In the genomic region with DNA sequence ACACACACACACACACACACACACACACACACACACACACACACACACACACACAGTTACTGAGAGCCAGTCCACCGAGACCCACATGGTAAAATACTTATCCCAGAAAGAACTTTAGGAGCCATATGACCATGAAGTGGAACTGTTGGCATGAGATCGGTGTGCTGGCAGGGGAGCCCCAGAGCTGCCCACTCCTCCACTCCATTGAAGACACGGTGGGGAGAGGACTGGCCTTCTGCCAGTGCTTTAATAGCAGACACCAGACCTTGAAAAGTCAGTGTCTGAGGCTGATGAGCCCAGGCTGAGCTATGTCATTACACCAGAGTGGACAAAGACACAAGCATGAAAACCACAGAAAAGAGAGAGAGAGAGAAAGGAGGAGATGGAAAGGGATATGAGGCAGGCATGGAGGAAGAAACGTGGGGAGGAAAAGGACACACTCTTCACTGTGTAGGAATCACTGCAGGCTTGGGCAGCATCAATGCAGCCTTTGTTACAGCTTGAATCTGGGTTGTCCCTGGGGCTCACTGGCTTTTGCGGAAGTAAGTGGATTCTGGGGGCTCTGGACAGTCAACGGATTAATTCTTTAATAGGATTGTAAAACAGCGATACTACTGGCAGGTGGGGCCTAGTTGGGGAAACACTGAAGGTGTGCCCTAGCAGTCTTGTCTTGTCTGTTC, we compare ENCODE assay signal across 20 mouse cellular contexts.
DNase-seq lines count a peak whose midpoint lies in the region; ATAC-seq lines count a peak whose summit lies in the region.
"Had no signal": no experiment of that assay in that cellular context is flagged by ENCODE, and none has a peak within 500 bp of the region (broad histone marks: within the 10 kb centered on the region; RNA-seq: fewer than 3 reads in every experiment).

No protein-coding gene starts in this region.

- H3K9me3 ChIP-seq in hindbrain, embryonic 15.5 days = no peaks in the 10 kb centered on the region
- no peaks in the 10 kb centered on the region for H3K9me3 ChIP-seq in hindbrain, embryonic 11.5 days (ENCODE audit: control insufficient read depth, low read length)
- no peaks in the 10 kb centered on the region for H3K9me3 ChIP-seq in midbrain, embryonic 14.5 days (ENCODE audit: control insufficient read depth, low read length)
- no peaks in the 10 kb centered on the region for H3K9me3 ChIP-seq in midbrain, embryonic 16.5 days (replicated peaks; ENCODE audit: control insufficient read depth, low read length, poor library complexity, severe bottlenecking)
- no peaks in the 10 kb centered on the region for H3K9me3 ChIP-seq in neural tube, embryonic 14.5 days (ENCODE audit: control insufficient read depth, low read length)

- 54% methylated on average over 7 of the region's 7 CpGs for WGBS in hindbrain, embryonic 15.5 days
- 85% methylated on average over 7 of the region's 7 CpGs for WGBS in hindbrain, embryonic 11.5 days
- 68% methylated on average over 7 of the region's 7 CpGs for WGBS in midbrain, embryonic 14.5 days
- 63% methylated on average over 7 of the region's 7 CpGs for WGBS in midbrain, embryonic 16.5 days
- 60% methylated on average over 7 of the region's 7 CpGs for WGBS in neural tube, embryonic 14.5 days

- no peak overlapping the region for H3K4me3 ChIP-seq in hindbrain, embryonic 15.5 days
- no peak overlapping the region for H3K4me3 ChIP-seq in hindbrain, embryonic 11.5 days (ENCODE audit: low read depth, low read length)
- no peak overlapping the region for H3K4me3 ChIP-seq in midbrain, embryonic 14.5 days (replicated peaks; ENCODE audit: low read depth, low read length)
- no peak overlapping the region for H3K4me3 ChIP-seq in midbrain, embryonic 16.5 days (ENCODE audit: low read depth, low read length)
- no peak overlapping the region for H3K4me3 ChIP-seq in neural tube, embryonic 14.5 days (ENCODE audit: low read depth, low read length)
- H3K4me3 ChIP-seq: midbrain, embryonic 12.5 days had no signal

- no peak overlapping the region for H3K27ac ChIP-seq in hindbrain, embryonic 15.5 days (replicated peaks)
- H3K27ac ChIP-seq in hindbrain, embryonic 11.5 days (ENCODE audit: low read depth, low read length) = no peak overlapping the region
- no peak overlapping the region for H3K27ac ChIP-seq in midbrain, embryonic 14.5 days (replicated peaks; ENCODE audit: low read depth, low read length)
- H3K27ac ChIP-seq in midbrain, embryonic 16.5 days (ENCODE audit: low read length) = no peak overlapping the region
- H3K27ac ChIP-seq in neural tube, embryonic 14.5 days (ENCODE audit: low read depth, low read length) = peak overlapping the region; percentile 52
- H3K27ac ChIP-seq: midbrain, embryonic 12.5 days had no signal

- H3K4me2 ChIP-seq in hindbrain, embryonic 15.5 days = no peak overlapping the region
- H3K4me2 ChIP-seq in hindbrain, embryonic 11.5 days (replicated peaks; ENCODE audit: low read depth, low read length) = no peak overlapping the region
- H3K4me2 ChIP-seq in midbrain, embryonic 14.5 days (ENCODE audit: low read length) = no peak overlapping the region
- H3K4me2 ChIP-seq in midbrain, embryonic 16.5 days (ENCODE audit: low read length) = no peak overlapping the region
- no peak overlapping the region for H3K4me2 ChIP-seq in neural tube, embryonic 14.5 days (ENCODE audit: low read depth, low read length)
- H3K4me2 ChIP-seq: midbrain, embryonic 12.5 days had no signal

- peak; percentile 16 for DNase-seq in adrenal gland, postnatal 14 days
- DNase-seq in adrenal gland, adult 2 months = no peak
- DNase-seq in hindbrain, embryonic 11.5 days (ENCODE audit: low spot score) = no peak
- DNase-seq in midbrain, embryonic 14.5 days = peak; percentile 17
- DNase-seq in T-cell, adult 2 months (ENCODE audit: low spot score) = no peak
- DNase-seq: adrenal gland, postnatal 25 days; cerebellum, adult 18-20 months; cerebellum, postnatal 36 days; kidney, adult 18-20 months; kidney, postnatal 14 days; liver; spleen, adult 18-20 months; thymus, postnatal 36 days had no signal

- no peaks in the 10 kb centered on the region for H3K27me3 ChIP-seq in hindbrain, embryonic 15.5 days
- no peaks in the 10 kb centered on the region for H3K27me3 ChIP-seq in hindbrain, embryonic 11.5 days (ENCODE audit: control insufficient read depth, insufficient read depth, low read length)
- no peaks in the 10 kb centered on the region for H3K27me3 ChIP-seq in midbrain, embryonic 14.5 days (ENCODE audit: control insufficient read depth, insufficient read depth, low read length)
- no peaks in the 10 kb centered on the region for H3K27me3 ChIP-seq in midbrain, embryonic 16.5 days (ENCODE audit: control insufficient read depth, insufficient read depth, low read depth, low read length)
- no peaks in the 10 kb centered on the region for H3K27me3 ChIP-seq in neural tube, embryonic 14.5 days (ENCODE audit: control insufficient read depth, insufficient read depth, low read length)
- H3K27me3 ChIP-seq: midbrain, embryonic 12.5 days had no signal

- no peaks in the 10 kb centered on the region for H3K36me3 ChIP-seq in hindbrain, embryonic 15.5 days
- H3K36me3 ChIP-seq in hindbrain, embryonic 11.5 days (ENCODE audit: control insufficient read depth, insufficient read depth, low read length) = no peaks in the 10 kb centered on the region
- H3K36me3 ChIP-seq in midbrain, embryonic 14.5 days (ENCODE audit: control insufficient read depth, insufficient read depth, low read length) = no peaks in the 10 kb centered on the region
- H3K36me3 ChIP-seq in midbrain, embryonic 16.5 days (ENCODE audit: control insufficient read depth, insufficient read depth, low read length) = no peaks in the 10 kb centered on the region
- H3K36me3 ChIP-seq in neural tube, embryonic 14.5 days (ENCODE audit: control insufficient read depth, insufficient read depth, low read length) = no peaks in the 10 kb centered on the region
- H3K36me3 ChIP-seq: midbrain, embryonic 12.5 days had no signal

- H3K4me1 ChIP-seq in hindbrain, embryonic 15.5 days (replicated peaks) = peaks cover 5% of the 10 kb centered on the region; the same call in 1 of the 2 replicates
- no peaks in the 10 kb centered on the region for H3K4me1 ChIP-seq in hindbrain, embryonic 11.5 days (replicated peaks; ENCODE audit: control insufficient read depth, insufficient read depth, low read length)
- H3K4me1 ChIP-seq in midbrain, embryonic 14.5 days (ENCODE audit: control insufficient read depth, insufficient read depth, low read length) = no peaks in the 10 kb centered on the region
- no peaks in the 10 kb centered on the region for H3K4me1 ChIP-seq in midbrain, embryonic 16.5 days (ENCODE audit: control insufficient read depth, insufficient read depth, low read length)
- no peaks in the 10 kb centered on the region; the same call in 1 of the 2 replicates for H3K4me1 ChIP-seq in neural tube, embryonic 14.5 days (ENCODE audit: control insufficient read depth, insufficient read depth, low read length)
- H3K4me1 ChIP-seq: midbrain, embryonic 12.5 days had no signal

- 0 out of 2 replicates have a peak, but pooled peaks have one; percentile 54 for ATAC-seq in hindbrain, embryonic 15.5 days (ENCODE audit: low FRiP score, low read depth)
- no peak for ATAC-seq in hindbrain, embryonic 11.5 days (ENCODE audit: low FRiP score)
- no peak for ATAC-seq in midbrain, embryonic 14.5 days (ENCODE audit: low FRiP score, low TSS enrichment)
- ATAC-seq in midbrain, embryonic 16.5 days = no peak
- ATAC-seq in neural tube, embryonic 14.5 days (ENCODE audit: low read depth) = 0 out of 2 replicates have a peak, but pooled peaks have one; percentile 55
- ATAC-seq: activated CD4-positive, CD25-positive, alpha-beta regulatory T cell, adult 4 months; lung, postnatal 0 days; Patski had no signal

- no peak overlapping the region for H3K9ac ChIP-seq in hindbrain, embryonic 15.5 days
- no peak overlapping the region for H3K9ac ChIP-seq in hindbrain, embryonic 11.5 days (ENCODE audit: low read depth, low read length)
- H3K9ac ChIP-seq in midbrain, embryonic 14.5 days (replicated peaks; ENCODE audit: low read length) = no peak overlapping the region
- H3K9ac ChIP-seq in midbrain, embryonic 16.5 days (ENCODE audit: low read depth, low read length) = no peak overlapping the region
- no peak overlapping the region for H3K9ac ChIP-seq in neural tube, embryonic 14.5 days (replicated peaks; ENCODE audit: low read depth, low read length)
- H3K9ac ChIP-seq: midbrain, embryonic 12.5 days had no signal

Comparison
In these comparisons a context has a peak if more than half of its experiments do, and no peak if none do; other contexts are left out.
1. DNase-seq: peak in adrenal gland, postnatal 14 days (single experiment) and midbrain, embryonic 14.5 days (single experiment); none in adrenal gland, adult 2 months (single experiment), hindbrain, embryonic 11.5 days (single experiment) and T-cell, adult 2 months (single experiment).
2. ATAC-seq: peak in hindbrain, embryonic 15.5 days (single experiment) and neural tube, embryonic 14.5 days (single experiment); none in hindbrain, embryonic 11.5 days (single experiment), midbrain, embryonic 14.5 days (single experiment) and midbrain, embryonic 16.5 days (single experiment).